In the genomic region with DNA sequence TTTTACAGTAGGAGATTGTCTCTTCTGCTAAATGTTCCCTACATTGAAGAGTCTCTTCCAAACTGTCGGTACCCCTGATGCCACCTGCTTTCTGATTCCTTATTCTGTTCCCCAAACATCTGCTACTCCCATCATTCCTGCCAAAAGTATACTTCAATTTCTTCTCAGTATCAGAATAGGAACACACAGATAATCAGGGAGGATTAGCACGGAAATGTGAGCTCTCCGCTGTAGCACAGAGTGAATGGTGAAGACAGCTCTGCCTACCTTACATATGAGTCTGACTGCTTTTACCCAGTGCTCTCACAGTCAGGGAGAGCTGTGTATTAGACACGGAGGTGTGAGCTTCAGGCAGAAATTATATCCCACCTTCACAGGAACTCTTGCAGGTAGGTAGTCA, we compare ENCODE assay signal across 29 mouse cellular contexts.
"Had no signal": no experiment of that assay in that cellular context is flagged by ENCODE, and none has a peak within 500 bp of the region (broad histone marks: within the 10 kb centered on the region; RNA-seq: fewer than 3 reads in every experiment).

No protein-coding gene starts in this region.

- H3K9ac ChIP-seq: embryonic facial prominence, embryonic 12.5 days; embryonic facial prominence, embryonic 13.5 days; embryonic facial prominence, embryonic 15.5 days; forebrain, embryonic 12.5 days; forebrain, embryonic 13.5 days; forebrain, embryonic 15.5 days; forebrain, postnatal 0 days had no signal

- H3K4me3 ChIP-seq: embryonic facial prominence, embryonic 10.5 days; embryonic facial prominence, embryonic 12.5 days; embryonic facial prominence, embryonic 13.5 days; embryonic facial prominence, embryonic 15.5 days; erythroblast, embryonic 14.5 days; forebrain, embryonic 10.5 days; forebrain, embryonic 12.5 days; forebrain, embryonic 13.5 days; forebrain, embryonic 15.5 days; gastrocnemius, adult 2 months; heart, adult 2 months had no signal

- H3K4me1 ChIP-seq: embryonic facial prominence, embryonic 10.5 days; embryonic facial prominence, embryonic 12.5 days; embryonic facial prominence, embryonic 13.5 days; embryonic facial prominence, embryonic 15.5 days; forebrain, embryonic 10.5 days; forebrain, embryonic 12.5 days; forebrain, embryonic 13.5 days; forebrain, embryonic 15.5 days had no signal

- ATAC-seq: forebrain, embryonic 13.5 days; forebrain, embryonic 14.5 days; forebrain, embryonic 15.5 days; forebrain, embryonic 16.5 days; forebrain, postnatal 0 days had no signal

- H3K27me3 ChIP-seq: embryonic facial prominence, embryonic 12.5 days; embryonic facial prominence, embryonic 13.5 days; embryonic facial prominence, embryonic 15.5 days; forebrain, embryonic 12.5 days; forebrain, embryonic 13.5 days; forebrain, embryonic 15.5 days had no signal

- H3K9me3 ChIP-seq: embryonic facial prominence, embryonic 10.5 days; embryonic facial prominence, embryonic 12.5 days; embryonic facial prominence, embryonic 13.5 days; embryonic facial prominence, embryonic 15.5 days; forebrain, embryonic 10.5 days; forebrain, embryonic 12.5 days; forebrain, embryonic 13.5 days; forebrain, embryonic 15.5 days had no signal

- H3K27ac ChIP-seq: embryonic facial prominence, embryonic 10.5 days; embryonic facial prominence, embryonic 12.5 days; embryonic facial prominence, embryonic 13.5 days; embryonic facial prominence, embryonic 15.5 days; forebrain, embryonic 10.5 days; forebrain, embryonic 12.5 days; forebrain, embryonic 13.5 days; forebrain, embryonic 15.5 days; gastrocnemius, adult 2 months; heart, adult 2 months had no signal

- H3K4me2 ChIP-seq: embryonic facial prominence, embryonic 12.5 days; embryonic facial prominence, embryonic 13.5 days; embryonic facial prominence, embryonic 15.5 days; forebrain, embryonic 12.5 days; forebrain, embryonic 13.5 days; forebrain, embryonic 15.5 days had no signal

- H3K36me3 ChIP-seq: embryonic facial prominence, embryonic 10.5 days; embryonic facial prominence, embryonic 12.5 days; embryonic facial prominence, embryonic 13.5 days; embryonic facial prominence, embryonic 15.5 days; forebrain, embryonic 10.5 days; forebrain, embryonic 12.5 days; forebrain, embryonic 15.5 days had no signal

- DNase-seq: cerebellum, adult 2 months; cerebellum, adult 8-10 months; cerebellum, adult 9-10 months; cerebellum, adult 9-11 months; cerebellum, postnatal 10 days; cerebellum, postnatal 14 days; cerebellum, postnatal 25 days; cerebellum, postnatal 36 days; embryo, embryonic 11 days; forebrain, postnatal 0 days; gastrocnemius, adult 2 months; gastrocnemius, postnatal 10 days; gastrocnemius, postnatal 14 days; gastrocnemius, postnatal 25 days; gastrocnemius, postnatal 36 days; heart, adult 11 months; heart, adult 18-20 months; heart, adult 2 months had no signal
